Mouse (Mus musculus) fat pad, adult 2 months (tissue): Measurements from ENCODE around the gene Lamp1.

Experiments
- DNase-seq: peaks from one replicate; pipeline ENCODE4 v3.0.0-alpha.2; 2011; ENCODE audit warnings: low read depth, low spot score; ENCODE audit errors: extremely low read depth

The Lamp1 gene

DNA sequence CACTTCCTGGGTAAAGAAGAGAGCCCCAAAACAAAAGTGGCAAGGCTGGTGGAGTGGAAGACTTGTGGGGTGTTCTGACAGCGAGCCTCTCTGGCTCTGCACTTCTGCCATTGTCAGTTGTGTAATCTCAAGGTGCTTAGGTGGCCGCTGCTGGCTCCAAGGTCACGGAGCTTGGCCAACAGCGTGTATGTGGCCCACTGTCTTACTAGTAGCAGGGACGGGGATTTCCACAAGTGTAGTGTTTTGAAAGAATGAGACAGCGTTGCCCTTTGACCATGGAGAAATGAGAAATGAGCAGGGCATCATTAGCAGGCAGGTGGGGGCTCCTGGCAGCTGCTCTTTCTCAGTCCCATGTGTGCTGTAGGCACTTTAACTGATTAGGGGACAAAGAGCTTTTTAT lies 3.1 kb downstream of the Lamp1 start:
- no peak for DNase-seq

DNA sequence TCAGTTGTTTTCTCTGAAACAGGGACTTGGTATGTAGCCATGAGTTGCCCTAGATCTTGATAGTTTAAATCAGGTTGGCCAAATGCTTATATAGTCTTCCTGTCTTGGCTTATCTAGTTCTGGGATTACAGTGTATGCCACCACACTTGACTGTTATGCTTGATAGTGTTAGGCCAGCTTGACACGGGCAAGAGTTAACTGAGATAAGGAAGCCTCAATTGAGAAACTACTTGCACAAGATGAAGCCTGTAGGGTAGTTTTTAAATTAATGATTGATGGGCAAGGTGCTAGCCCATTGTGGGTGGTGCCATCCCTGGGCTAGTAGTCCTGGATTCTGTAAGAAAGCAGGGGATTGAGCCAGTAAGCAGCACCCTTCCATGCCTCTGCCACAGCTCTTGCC lies 4.6 kb downstream of the Lamp1 start:
- DNase-seq: no peak

DNA sequence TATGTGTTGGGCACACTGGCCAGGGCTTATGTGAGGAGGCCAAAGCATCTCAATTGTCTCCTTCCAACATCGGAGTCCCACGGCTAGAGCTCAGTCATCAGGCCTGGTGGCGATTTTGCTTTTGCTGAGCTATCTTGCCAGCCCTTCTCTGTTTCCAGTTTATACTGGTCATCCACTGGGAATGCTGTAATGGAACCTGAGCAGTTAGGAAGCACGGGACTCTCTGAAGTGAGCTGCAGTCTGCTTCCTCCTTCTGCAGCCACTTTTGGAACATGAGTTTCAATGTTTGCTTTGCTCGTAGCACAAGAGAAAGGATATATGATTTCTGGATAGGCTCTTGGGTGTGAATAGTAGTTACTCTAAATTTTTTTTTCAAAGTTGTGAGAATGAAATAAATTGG lies 5.4 kb downstream of the Lamp1 start:
- DNase-seq: no peak

DNA sequence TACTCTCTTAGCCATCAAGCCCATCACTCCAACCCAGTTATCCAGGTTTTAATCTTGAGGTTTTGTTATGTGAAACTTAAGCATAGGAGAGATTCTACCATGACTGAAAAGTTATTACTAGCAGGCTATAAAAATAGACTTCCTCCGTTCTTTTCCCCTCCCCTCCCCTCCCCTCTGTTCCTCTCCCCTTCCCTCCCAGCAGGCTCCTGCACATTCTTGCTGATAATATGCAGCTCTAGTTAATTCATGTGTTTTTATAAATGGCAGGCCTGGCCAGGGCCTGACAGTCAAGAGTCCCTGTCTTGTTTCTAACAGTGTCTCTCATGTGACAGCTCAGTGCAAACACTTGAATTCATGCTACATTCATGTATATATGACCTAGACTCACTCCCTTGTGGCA lies 11.5 kb downstream of the Lamp1 start:
- DNase-seq: no peak

DNA sequence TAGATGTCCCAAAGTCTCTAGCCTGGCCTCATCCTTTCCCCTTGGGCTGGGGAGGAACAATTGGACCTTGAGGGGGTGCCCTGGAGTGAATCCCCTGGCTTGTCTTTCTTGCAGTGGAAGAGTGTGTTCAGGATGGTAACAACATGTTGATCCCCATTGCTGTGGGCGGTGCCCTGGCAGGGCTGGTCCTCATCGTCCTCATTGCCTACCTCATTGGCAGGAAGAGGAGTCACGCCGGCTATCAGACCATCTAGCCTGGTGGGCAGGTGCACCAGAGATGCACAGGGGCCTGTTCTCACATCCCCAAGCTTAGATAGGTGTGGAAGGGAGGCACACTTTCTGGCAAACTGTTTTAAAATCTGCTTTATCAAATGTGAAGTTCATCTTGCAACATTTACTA lies 15.3 kb downstream of the Lamp1 start:
- no peak for DNase-seq

DNA sequence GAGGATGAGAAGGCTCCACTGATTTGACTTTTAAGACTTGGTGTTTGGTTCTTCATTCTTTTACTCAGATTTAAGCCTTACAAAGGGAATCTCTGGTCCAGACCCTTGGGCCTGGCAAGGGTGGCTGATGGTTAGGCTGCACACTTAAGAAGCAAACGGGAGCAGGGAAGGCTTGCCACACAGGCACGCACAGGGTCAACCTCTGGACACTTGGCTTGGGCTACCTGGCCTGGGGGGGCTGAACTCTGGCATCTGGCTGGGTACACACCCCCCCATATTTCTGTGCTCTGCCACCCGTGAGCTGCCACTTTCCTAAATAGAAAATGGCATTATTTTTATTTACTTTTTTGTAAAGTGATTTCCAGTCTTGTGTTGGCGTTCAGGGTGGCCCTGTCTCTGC lies 15.8 kb downstream of the Lamp1 start:
- no peak for DNase-seq

DNA sequence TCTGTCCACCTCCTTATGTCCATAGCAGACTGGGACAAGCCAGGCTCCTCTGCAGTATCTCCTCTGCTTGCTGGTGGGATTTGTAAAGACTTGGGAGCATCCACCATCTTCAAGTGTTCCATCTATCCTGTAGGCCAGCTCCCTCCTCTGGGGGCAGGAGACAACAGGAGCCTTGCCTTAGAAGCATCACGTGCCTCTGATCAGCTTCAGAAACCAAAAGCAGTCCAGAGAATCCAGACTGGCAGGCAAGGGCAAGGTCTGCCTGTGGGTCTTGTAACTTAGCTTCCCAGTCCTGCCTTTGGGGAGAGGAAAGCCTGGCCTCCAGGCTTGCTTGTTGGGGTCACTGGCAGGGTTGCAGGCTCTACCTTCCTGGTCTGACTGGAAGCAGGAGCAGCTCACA lies 16.7 kb downstream of the Lamp1 start:
- DNase-seq: no peak

DNA sequence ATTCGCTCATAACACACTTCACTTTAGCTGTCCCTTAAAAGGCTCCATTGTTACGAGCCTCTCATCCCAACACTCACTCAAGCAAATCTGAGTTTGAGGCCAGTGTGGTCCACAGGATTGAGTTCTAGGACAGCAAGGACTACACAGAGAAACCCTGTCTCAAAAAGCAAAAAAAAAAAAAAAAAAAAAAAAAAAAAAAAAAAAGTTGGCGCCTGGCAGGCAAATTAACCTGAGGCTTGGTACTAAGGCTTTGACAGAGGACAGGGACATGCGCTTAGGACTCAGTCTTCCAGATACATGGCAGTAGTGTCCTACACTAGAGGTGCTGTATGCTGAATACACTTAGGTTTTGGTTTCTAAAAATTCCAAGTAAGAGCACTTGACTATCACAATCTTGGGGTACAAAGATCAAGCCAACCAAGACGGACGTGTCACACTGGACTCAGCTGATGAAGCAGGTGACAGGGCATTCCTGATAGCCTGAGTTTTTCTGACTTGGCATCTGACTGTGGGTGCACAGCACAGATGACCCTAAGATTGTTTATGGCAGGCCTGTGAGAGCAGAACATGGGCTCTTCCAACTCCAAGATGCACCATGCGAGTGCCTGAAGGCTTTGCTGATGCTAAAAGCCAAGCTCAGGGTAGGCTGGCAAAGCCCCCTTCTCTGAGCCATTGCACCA lies 18.4 kb downstream of the Lamp1 start:
- DNase-seq: no peak

DNA sequence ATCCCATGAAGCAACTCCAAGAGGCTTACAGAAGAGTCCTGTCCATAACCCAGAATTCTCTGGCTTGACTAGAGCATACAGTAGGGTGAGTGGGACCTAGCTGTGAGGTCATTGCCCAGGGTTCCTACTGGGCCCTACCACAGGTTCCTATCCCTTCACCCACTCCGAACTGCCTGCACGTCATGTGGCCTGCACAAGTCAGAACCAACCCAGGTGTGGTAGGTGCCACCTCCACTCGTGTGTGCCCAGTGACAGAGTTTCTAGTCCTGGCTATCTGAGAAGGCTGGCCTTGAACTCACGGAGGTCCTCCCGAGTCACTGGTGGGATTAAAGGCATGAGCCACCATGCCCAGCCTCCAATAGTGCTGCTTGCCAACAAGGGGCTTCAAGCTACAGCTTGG lies 19.2 kb downstream of the Lamp1 start:
- DNase-seq: no peak

DNA sequence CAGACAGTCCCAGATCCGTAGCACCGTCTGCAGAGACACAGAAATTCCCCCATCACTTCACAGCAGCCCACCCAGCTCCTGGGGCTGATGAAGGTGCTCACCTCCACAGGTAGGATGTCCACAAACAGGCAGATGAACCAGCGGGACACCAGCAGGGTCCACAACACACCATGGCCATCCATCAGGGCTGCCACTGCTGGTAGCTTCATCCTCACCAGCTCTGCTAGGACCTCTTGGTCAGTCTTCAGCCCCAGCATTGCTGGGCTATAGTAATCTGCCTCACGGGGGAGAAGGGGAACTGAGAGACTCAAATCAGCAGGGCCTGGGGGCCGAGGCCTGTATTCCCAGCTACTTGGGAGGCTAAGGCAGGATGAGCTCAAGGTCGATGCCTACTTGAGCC lies 20.5 kb downstream of the Lamp1 start:
- DNase-seq: no peak

DNA sequence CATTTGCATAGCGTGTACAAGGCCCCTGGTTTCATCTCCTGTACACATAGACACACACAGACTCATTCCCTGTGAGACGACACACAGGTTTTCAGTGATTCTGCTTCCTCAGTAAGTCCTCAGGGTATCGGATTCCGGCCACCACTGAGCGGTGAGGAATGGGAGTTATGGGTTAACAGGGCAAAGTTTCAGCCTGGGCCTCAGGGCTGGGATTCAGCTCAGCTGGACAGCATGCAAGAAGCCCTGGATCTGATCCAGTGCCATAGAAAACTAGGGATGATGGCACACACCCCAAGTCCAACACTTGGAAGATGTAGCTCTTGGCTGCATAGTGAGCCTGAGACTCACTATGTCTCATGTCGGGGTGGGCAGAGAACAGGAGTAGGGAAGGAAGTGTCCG lies 21.0 kb downstream of the Lamp1 start:
- no peak for DNase-seq

DNA sequence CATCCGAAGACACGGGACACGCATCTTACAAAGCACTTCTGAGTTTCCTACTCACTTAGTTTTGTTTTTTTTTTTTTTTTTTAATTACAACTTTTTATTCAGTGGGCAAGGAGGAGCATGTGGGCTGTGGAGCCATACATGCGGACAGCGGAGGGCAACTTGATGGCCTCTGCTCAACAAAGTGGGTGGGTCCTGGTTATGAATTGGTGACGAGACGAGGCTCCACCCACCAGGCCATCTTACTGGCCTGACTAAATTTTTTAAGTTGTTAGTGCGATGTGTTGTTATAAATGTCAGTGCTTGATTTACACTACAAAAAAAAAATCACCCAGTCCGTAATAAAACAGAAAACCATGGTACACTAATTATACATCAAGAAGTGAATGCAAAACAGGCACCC lies 21.4 kb downstream of the Lamp1 start:
- no peak for DNase-seq

DNA sequence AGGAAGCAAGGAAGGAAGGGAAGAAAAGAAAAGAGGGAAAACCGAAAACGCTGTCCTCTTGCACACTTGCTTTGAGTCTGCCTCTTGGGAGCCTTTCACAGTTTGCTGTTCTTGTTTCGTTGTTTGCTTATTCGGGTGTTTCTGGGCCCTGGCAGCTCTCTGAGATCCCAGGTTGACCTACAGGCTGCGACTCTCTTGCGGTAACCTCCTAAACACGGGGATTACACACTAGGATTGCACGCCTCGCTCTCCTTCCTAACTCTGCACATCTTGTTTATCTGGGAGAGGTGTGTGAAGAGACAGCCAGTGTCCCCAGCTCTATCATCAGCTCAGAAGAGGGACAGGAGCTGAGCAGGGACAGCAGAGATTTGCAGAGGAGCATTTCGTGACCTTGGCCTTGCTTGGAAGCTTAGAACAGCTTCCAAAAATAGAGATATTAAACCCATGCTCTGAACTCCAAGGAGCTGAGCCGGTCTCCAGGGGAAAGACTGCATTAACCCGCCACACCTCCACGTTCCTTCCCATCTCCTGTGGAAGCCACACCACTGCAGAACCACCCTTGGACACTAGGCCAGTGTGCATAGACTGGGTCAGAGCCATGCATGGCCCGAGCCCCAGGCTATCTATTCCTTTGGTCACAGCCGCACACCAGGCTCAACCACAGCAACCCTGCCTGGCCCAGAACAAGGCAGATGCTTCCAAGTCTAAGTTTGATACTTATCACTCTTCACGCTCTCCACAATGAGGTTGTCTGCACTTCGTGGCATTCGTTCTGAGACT lies 22.1 kb downstream of the Lamp1 start:
- DNase-seq: no peak

DNA sequence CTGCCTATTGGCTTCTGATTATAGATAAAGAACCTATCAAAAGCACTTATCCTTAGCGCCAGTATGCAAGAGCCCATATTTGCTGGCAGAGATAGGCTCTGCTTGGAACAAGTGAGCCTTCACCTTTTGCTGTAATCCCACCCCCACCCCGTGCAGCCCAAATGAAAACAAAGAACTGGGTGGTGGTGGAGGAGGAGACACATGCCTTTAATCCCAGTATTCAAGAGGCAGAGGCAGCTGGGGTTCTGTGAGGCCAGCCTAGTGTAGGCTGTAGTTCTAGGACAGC lies 22.7 kb downstream of the Lamp1 start:
- DNase-seq: no peak

DNA sequence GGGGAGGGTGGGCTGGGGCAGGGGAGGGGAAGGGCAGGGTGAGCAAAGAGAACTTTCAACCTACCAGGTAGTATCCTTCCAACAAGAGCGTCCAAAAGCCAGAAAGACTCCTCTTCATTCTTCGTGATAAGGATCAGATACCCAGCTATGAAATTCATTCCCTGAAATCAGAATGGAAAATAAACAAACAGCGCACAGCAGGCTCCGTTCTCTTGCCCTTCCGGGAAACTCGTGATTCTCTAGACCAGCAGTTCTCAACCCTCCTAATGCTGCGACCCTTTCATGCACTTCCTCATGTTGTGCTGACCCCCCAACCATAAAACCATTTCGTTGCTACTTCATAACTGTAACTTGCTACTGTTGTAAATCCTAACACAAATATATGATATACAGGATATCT lies 27.9 kb downstream of the Lamp1 start:
- DNase-seq: no peak

DNA sequence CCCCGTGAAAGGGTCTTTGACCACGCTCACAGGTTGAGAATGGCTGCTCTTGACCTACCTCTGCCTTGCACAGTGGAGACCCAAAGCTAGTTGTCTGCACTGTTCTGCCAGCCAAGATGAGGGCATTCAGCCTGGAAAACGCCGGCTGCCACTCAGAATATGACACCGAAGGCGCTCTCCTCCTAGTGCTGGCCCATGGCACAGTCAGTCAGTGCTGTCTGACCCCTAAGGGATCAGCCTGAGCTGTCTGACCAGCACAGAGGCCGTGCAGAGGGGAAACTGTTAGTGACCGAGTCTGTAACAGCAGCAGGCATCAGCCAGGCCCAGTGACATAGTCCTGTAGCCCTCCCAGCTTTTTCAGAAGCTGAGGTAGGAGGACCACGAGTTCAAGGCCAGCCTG lies 28.3 kb downstream of the Lamp1 start:
- DNase-seq: no peak

DNA sequence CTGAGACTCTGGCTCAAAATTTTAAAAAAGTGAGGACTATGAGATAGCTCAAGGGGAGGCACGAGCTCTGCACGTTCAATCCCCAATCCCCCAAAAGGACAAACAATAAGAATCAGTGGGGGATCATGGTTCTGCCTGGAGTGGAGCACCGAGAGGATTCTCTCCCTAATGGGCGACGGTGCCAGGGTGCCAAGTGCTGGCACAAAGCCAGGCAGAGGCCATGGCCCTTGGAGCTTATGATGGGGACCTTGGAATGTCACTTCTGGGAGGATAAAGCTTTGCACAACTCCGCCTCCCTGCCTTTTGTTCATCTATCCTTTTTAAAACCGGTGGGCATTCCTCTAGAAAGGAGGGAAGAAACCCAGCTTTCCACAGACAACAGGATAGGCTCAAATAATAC lies 28.7 kb downstream of the Lamp1 start:
- DNase-seq: no peak

DNA sequence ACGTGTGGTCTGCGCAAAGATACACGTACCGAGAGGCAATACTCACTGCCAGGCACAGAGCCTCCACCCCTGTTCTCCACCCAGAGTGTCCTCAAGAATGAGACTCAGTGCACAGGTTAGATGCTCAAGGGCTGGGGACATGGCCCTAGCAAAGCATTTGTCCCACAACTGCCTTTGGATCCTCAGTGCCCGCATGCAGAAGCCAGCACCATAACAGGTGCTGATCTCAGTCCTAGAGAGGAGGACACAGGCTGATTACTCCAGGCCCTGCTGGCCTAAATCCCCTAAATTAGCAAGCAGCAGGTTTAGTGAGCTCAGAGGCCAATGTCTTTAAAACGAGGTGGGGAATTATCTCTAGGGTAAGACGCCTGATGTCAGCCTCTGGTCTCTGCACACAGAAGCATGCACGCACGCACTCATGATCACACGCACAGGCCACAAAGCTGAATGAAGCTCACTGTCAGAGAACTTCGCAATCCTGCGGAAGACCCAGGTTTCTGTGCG lies 29.1 kb downstream of the Lamp1 start:
- no peak for DNase-seq

DNA sequence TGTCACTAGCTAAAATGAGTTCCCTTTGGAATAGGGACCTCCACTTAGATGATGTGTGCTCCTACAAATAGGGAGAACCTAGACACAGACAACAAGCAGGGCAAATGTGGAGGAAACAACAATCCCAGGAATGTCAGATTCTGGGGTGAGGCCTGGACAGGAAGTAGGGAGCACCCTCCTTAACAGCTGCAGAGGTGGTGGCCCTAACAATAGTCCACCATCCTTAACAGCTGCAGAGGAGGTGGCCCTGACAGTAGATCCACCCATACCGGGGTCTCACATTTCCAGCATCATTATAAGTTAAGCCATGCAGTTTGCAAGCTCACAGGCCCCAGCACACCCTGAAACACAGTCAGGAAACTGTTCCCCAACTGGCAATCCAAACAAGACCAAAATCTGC lies 29.9 kb downstream of the Lamp1 start:
- DNase-seq: no peak

DNA sequence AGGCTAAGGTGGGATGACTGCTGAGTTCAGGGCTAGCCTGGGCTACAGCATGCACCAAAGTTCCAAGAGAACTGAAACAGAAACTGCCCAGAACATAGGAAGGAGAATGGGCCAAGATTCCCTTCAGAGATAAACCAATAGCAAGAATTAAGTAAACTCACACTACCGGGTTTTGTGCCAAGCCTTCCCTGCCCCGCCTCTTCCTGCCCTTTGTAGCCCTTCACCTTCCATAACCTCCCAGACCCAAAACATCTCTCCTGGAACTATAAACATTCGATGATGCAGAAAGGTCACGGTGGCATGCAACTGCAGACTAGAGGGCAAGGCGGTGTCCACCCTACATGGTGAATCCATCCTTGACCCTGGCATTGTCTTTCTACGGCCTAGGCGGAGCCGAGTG lies 31.3 kb downstream of the Lamp1 start:
- no peak for DNase-seq

DNA sequence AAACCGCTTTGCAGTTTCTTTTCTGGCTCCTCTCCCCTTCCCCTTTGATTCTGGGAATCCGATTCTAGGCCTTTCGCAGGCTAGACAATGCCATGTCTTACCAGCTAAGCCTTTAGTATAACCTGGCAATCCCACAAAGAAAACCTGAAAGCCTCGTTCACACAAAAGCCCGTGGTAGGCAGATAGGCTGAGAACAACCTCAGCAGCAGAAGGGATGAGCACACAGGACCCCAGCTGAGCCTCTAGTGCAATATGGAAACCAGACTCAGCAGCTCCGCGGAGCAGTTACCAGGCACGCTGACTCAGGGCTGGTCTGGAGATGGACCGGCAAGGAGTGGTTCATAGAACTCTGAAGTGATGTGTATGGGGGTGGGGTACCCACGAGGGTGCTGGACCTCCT lies 35.9 kb downstream of the Lamp1 start:
- no peak for DNase-seq

DNA sequence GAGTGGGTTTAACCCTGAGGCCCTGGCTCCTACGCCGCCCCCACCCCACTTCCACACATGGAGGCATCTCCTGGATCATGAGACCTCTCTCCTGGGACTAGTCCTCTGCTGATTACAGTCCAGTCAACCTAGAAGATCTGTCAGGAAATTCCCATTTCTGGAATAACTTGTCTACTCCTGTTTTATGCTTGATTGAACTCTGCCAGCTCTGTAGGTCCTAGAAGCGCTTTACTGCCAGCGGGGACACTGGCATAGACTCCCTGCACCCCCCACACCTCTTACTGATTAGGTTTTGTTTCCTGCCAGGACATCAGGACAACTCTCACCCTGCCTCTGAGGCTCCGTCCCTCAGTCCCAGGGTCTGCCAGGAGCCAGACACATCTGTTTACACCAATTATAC lies 38.5 kb downstream of the Lamp1 start:
- DNase-seq: no peak
